Mouse (Mus musculus) regulatory T cell (primary cell): ENCODE data around the gene Timm44.

Source experiments
- in situ Hi-C: fragments of 300-600 bp; cut with MboI, MseI; formaldehyde crosslinking; loops from one replicate; pipeline ENCODE4 v1.15.1; 2025; ENCODE audit warnings: high pct_unique_total_duplicates

Timm44 gene

GRCm38 (mm10) chr8:4239193-4239890 is 36.4 kb downstream of the Timm44 start:
- in situ Hi-C loops, result no loop called here

- in situ Hi-C loops, result no loop called here
Measured at GRCm38 (mm10) chr8:4238434-4239192, 37.1 kb downstream of the Timm44 start, which contains the start of the genes Map2k7 and Gm49320. Gene Map2k7, plus strand, starts transcription at chr8:4238740. Gene Gm49320, plus strand, starts transcription at chr8:4238865.

GRCm38 (mm10) chr8:4237814-4238433 is 37.8 kb downstream of the Timm44 start:
- in situ Hi-C loops, result no loop called here

- in situ Hi-C loops, result no loop called here
Measured at GRCm38 (mm10) chr8:4230612-4231351, 44.9 kb downstream of the Timm44 start.

GRCm38 (mm10) chr8:4229784-4230183 is 45.9 kb downstream of the Timm44 start:
- in situ Hi-C loops, result no loop called here

GRCm38 (mm10) chr8:4227919-4228318 is 47.8 kb downstream of the Timm44 start:
- in situ Hi-C loops, result no loop called here

- in situ Hi-C loops, result no loop called here
Measured at GRCm38 (mm10) chr8:4226739-4227347, 48.9 kb downstream of the Timm44 start, which contains the start of gene Lrrc8e. Gene Lrrc8e, plus strand, starts transcription at chr8:4226827.

- in situ Hi-C loops, result no loop called here
Measured at GRCm38 (mm10) chr8:4226323-4226722, 49.4 kb downstream of the Timm44 start.

GRCm38 (mm10) chr8:4222059-4222458 is 53.7 kb downstream of the Timm44 start:
- in situ Hi-C loops, result no loop called here

GRCm38 (mm10) chr8:4219617-4220016 is 56.1 kb downstream of the Timm44 start:
- in situ Hi-C loops, result no loop called here

- in situ Hi-C loops, result no loop called here
Measured at GRCm38 (mm10) chr8:4216791-4217621, 58.7 kb downstream of the Timm44 start, which contains the start of gene Prr36. Gene Prr36, minus strand, starts transcription at chr8:4217459.

GRCm38 (mm10) chr8:4216296-4216695 is 59.4 kb downstream of the Timm44 start:
- in situ Hi-C loops, result no loop called here

- in situ Hi-C loops, result no loop called here
Measured at GRCm38 (mm10) chr8:4214006-4214980, 61.4 kb downstream of the Timm44 start.

- in situ Hi-C loops, result no loop called here
Measured at GRCm38 (mm10) chr8:4213210-4214005, 62.3 kb downstream of the Timm44 start.

GRCm38 (mm10) chr8:4212809-4213209 is 62.9 kb downstream of the Timm44 start:
- in situ Hi-C loops, result no loop called here

- in situ Hi-C loops, result no loop called here
Measured at GRCm38 (mm10) chr8:4211097-4211496, 64.6 kb downstream of the Timm44 start.
